Mouse (Mus musculus) E14TG2a.4 (cell line): ENCODE measurements around the gene Clybl.

Experiments
- H3K27me3 ChIP-seq: 2 replicates; pipeline ENCODE4 v1.6.1; 2014; ENCODE audit warnings: low read length, control low read depth; ENCODE audit not compliant: insufficient read depth
- H3K36me3 ChIP-seq: 2 replicates; pipeline ENCODE4 v1.6.1; 2014; ENCODE audit warnings: low read length, control low read depth; ENCODE audit not compliant: insufficient read depth
- H3K4me1 ChIP-seq: replicated peaks from 2 replicates; pipeline ENCODE4 v1.6.1; 2014; ENCODE audit warnings: low read depth, low read length, control low read depth
- H3K4me3 ChIP-seq: replicated peaks from 2 replicates; pipeline ENCODE4 v1.5.1; 2014; ENCODE audit warnings: mild to moderate bottlenecking, low read length
- H3K9me3 ChIP-seq: 2 replicates; pipeline ENCODE4 v1.6.1; 2014; ENCODE audit warnings: low read length, control low read depth
- CTCF ChIP-seq: conservative IDR thresholded peaks from 2 replicates; pipeline ENCODE4 v1.5.1; 2014; ENCODE audit warnings: low read length
- NANOG ChIP-seq: IDR thresholded peaks from 2 replicates; pipeline ENCODE4 v1.6.1; 2014; ENCODE audit warnings: borderline replicate concordance, low read length, mixed read lengths
- POU5F1 ChIP-seq: IDR thresholded peaks from 2 replicates; pipeline ENCODE4 v1.6.1; 2014; ENCODE audit warnings: low read length, borderline replicate concordance

The Clybl gene

DNA sequence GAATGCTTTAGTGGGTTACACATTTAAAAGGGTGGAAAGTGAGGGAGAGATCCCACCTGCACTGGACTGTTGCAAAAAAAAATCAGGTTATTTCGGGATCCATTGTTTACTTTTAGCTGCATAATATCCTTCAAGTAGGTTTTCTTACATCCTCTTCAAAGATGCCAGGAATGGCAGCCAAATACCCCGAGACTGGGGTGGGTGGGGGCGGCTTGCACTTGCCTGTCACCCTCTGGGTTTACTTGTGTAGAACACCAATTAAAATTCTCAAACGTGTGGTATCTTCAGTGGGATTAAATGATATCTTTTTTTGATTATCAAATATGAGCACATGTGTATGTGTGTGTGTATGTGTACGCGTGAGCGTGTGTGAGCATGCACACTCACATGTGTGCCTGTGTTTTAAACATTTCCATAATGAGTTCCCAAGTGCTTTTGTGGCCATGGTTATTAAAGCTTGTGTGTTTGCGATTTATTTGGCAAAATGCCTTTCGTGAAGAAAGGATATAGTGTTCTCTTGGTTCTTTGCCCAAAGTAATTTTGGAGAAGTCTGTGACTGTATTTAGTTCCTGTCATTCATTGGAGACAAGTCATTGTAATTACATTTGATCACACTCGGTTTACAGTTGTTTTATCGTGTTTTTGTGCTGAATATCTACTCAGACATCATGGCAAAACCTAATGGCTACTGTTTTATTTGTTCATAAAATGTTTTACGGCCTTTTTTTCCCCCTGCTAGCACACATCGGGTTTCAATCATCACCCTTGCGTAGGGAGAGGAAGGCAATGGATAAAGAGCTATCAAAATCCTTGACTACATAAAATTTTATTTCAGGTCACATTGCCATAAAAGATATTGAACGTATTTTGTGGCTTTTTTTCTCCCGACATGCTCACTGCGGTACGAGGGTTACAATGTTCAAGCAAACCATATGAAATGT, 65.7 kb downstream of the Clybl start:
- Histone ChIP-seq H3K4me1 (peaks cover 19% of the 10 kb centered on the region), H3K4me3 (no peak overlapping the region), H3K36me3 (no peaks in the 10 kb centered on the region), H3K27me3 (no peaks in the 10 kb centered on the region), H3K9me3 (no peaks in the 10 kb centered on the region)
- no peak for TF ChIP-seq NANOG
- no peak for TF ChIP-seq CTCF
- TF ChIP-seq POU5F1 = no peak

DNA sequence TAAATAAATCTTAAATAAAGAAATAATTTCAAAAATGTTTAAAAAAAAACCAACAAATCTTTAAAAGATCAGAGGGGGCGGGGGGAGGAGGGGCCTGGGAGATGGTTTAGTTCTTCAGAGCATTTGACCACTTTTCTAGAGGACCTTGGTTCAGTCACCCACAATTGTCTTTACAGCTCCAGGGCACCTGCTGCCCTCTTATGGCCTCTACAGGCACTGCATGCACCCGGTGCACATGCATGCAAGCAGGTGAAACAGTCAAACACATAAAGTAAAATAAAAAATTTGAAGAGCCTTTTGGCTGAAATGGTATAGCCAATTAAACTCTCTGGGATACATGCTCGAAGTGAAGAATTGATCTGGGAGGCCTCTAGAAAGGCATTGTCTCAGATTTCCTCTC, 67.6 kb downstream of the Clybl start:
- Histone ChIP-seq H3K36me3 (no peaks in the 10 kb centered on the region), H3K27me3 (no peaks in the 10 kb centered on the region), H3K4me3 (no peak overlapping the region), H3K9me3 (no peaks in the 10 kb centered on the region), H3K4me1 (peaks cover 21% of the 10 kb centered on the region)
- TF ChIP-seq CTCF (peak; percentile 95), POU5F1 (no peak)

DNA sequence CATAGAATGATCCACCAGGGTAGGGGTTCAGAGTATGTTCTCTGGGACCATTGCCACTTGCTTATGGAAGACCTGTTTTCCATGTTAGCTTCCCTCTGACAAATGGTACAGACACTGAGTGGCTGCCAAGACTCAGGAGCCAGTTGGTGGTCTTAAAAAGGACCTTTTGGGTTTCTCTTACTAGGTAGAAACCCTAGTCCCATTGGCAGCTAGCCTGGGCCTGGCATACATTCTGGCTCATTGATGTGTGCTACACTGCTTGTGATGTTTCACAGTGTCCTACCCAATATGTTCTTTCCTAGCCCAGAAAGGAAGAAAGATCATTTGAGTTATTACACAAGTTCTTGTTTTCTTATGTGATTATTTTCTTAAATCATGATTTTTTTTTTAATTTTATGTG, 69.8 kb downstream of the Clybl start:
- Histone ChIP-seq H3K27me3 (no peaks in the 10 kb centered on the region), H3K36me3 (no peaks in the 10 kb centered on the region), H3K4me1 (peaks cover 33% of the 10 kb centered on the region), H3K4me3 (no peak overlapping the region), H3K9me3 (no peaks in the 10 kb centered on the region)
- TF ChIP-seq NANOG (no peak), POU5F1 (no peak), CTCF (no peak)

DNA sequence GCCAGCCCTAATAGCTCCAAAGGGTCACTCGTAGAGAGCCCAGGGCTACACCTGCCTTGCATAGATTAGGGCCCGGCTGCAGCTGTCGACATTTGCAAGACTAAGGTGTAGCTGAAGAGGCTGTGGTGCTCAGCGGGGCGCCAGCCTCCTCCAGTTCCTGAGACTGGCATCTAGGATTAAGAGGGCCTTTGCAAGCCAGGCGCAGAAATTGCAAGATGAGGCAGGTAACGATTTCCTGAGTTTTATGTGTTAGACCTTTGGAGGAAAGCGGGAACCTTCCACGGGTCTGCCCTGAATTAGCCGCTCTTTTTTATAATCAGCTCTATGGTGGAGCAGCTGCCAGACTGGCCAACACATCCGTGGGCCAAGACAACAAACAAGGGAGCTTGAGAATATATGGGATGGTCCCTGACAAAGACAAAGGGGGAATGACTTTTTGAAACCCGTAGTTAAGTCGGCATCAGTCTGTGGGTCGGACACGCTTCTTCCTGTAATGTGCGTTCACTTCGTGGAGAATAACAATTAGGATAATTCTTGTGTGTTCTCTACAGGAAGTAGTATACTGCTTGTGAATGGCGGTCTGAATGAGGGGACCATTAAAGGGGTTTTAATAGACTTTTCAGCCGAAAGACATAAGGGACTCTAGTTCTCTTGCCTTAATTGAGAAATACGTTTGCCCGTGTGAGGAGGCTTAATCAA, 74.2 kb downstream of the Clybl start:
- TF ChIP-seq POU5F1 (peak; percentile 65), NANOG (peak; percentile 28; the same call in 1 of the 2 replicates), CTCF (no peak)
- Histone ChIP-seq H3K36me3 (no peaks in the 10 kb centered on the region), H3K4me3 (peak overlapping the region; percentile 58), H3K27me3 (peaks cover 5% of the 10 kb centered on the region; the same call in 1 of the 2 replicates), H3K9me3 (no peaks in the 10 kb centered on the region), H3K4me1 (peaks cover 72% of the 10 kb centered on the region)

DNA sequence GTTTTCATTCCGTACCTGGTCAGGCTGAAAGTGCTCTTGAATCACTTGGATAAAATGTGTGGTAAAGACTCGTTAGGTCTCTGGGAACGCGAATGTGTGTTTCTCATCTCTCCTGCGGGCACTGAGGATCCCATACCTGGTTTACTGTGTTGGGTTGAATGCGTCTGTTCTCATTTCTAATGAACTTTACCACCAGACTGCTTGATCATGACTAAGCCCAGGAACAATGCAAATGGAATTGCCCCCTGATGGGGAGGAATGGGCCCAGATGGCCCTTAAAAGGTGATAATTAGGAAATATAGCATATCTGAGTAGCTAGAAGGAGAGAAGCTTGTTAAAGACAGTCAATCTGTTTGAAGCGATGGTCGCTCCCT, 74.7 kb downstream of the Clybl start:
- H3K27me3 ChIP-seq = peaks cover 11% of the 10 kb centered on the region; the same call in 1 of the 2 replicates
- H3K4me3 ChIP-seq = peak overlapping the region; percentile 58
- TF ChIP-seq CTCF (no peak), NANOG (peak; percentile 62)
- peaks cover 75% of the 10 kb centered on the region for H3K4me1 ChIP-seq
- no peaks in the 10 kb centered on the region for H3K36me3 ChIP-seq
- no peaks in the 10 kb centered on the region for H3K9me3 ChIP-seq

DNA sequence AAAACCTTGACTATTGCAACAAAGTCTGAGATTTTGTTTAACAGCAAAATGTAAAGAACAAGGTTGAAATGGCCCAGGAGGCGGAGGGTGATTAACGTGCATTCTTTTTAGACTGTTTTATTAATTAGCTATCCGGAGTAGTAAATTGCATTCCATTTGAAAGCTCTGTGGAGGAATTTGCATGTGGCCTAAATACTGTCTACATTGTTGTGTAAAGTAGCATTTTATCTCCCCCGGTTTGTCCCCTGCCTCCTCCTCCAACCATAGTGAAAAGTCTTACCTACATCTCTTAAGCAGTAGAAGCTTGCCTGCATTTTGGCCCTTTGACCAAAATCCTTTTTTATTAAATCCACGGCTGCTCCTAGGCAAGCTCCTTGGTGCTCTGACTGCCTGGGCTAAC, 76.8 kb downstream of the Clybl start:
- Histone ChIP-seq H3K36me3 (no peaks in the 10 kb centered on the region), H3K4me3 (0 out of 2 replicates have a peak overlapping the region, but pooled peaks have one; percentile 27), H3K27me3 (peaks cover 22% of the 10 kb centered on the region), H3K4me1 (peaks cover 87% of the 10 kb centered on the region), H3K9me3 (no peaks in the 10 kb centered on the region)
- TF ChIP-seq POU5F1 (no peak), NANOG (no peak; the same call in 1 of the 2 replicates)

DNA sequence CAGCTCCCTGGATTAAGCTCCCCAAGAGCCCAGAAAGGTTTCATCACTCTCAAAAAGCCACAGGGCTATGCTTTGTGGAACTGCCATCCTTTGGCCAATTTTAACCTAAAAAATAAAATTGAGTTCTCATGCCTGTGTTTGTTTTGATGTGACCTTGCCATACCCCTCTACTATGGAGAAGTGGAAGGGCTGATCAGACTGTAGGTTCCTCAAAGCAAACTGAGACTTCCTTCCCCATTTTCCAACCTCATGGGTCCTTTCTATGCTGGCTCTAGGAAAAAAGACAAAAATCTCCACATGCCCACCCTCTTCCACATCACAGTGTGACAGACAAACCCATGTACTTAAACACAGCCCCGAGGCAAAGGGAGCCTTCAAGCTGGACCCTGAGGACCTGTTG, 79.7 kb downstream of the Clybl start:
- TF ChIP-seq NANOG (no peak), POU5F1 (no peak)
- Histone ChIP-seq H3K4me1 (peaks cover 68% of the 10 kb centered on the region), H3K9me3 (no peaks in the 10 kb centered on the region), H3K36me3 (no peaks in the 10 kb centered on the region), H3K27me3 (peaks cover 41% of the 10 kb centered on the region), H3K4me3 (no peak overlapping the region)

DNA sequence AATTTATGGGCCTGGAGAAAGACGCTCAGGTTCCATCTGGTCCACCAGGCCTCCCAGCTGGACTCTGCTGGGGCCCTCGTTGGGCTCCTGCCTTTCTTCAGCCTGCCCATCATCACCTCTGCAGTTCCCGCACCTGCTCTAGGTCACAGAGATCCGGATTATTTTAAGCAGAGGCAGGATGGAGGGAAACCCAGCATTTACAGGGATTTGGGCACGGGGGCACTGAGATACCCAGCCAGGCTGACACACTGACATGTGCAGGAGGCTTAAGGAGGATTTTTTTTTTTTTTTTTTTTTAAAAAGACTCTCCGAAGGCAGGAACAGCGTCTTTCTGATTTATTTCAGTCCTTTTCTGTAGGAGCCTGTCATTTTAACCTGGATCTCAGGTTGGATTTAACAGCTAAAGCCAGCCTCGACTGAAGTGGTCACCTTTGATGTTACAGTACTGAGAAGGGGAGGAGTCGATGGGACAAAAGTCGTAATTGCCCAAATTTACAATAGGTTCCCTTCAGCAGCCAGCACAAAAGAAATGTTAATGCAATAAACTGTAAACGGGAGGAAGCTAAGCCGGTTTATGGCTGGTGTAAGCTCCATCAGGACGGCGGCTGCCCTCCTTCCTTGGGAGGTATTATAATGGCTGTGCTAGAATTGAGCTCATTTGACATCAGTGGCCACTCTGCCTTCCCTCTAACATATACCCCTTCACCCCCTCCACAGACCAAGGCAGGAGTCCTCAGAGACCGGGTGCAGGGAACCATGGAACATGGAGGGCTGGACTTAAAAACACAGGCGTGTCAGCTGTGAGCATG, 81.6 kb downstream of the Clybl start:
- H3K4me3 ChIP-seq = no peak overlapping the region
- no peaks in the 10 kb centered on the region for H3K36me3 ChIP-seq
- TF ChIP-seq CTCF (no peak), NANOG (no peak), POU5F1 (no peak)
- H3K9me3 ChIP-seq = no peaks in the 10 kb centered on the region
- H3K27me3 ChIP-seq = peaks cover 45% of the 10 kb centered on the region
- peaks cover 60% of the 10 kb centered on the region for H3K4me1 ChIP-seq
